Mouse (Mus musculus) spleen, adult 2 months (tissue): ENCODE results near the gene Tgfbi. TPM values are rescaled to one million over a fixed set of nuclear protein-coding genes. Genes with fewer than 3 reads are reported as not detected.

Experiments
- DNase-seq, 2 experiments: peaks; one replicate each; pipeline versions ENCODE4 v3.0.0 to v3.0.0-alpha.2; 2012 to 2021; ENCODE audit warnings: low spot score in 2 of 2, low read depth in 1 of 2
- H3K27ac ChIP-seq: fragments of 200-500 bp; 2 replicates; pipeline ENCODE4 v1.5.1; 2012; ENCODE audit warnings: low read length, inconsistent platforms; ENCODE audit not compliant: insufficient read depth
- H3K27me3 ChIP-seq: fragments of 200-500 bp; 2 replicates; pipeline ENCODE4 v1.6.1; 2012; ENCODE audit warnings: mild to moderate bottlenecking, moderate library complexity, low read length, inconsistent platforms; ENCODE audit not compliant: control insufficient read depth, insufficient read depth
- H3K36me3 ChIP-seq: fragments of 200-500 bp; 2 replicates; pipeline ENCODE4 v1.6.1; 2012; ENCODE audit warnings: mild to moderate bottlenecking, low read length, inconsistent platforms; ENCODE audit not compliant: control insufficient read depth, insufficient read depth
- H3K4me1 ChIP-seq: fragments of 200-500 bp; 2 replicates; pipeline ENCODE4 v1.6.1; 2011; ENCODE audit warnings: inconsistent platforms; ENCODE audit not compliant: control insufficient read depth, insufficient read depth, insufficient read length
- H3K4me3 ChIP-seq: fragments of 200-500 bp; 2 replicates; pipeline ENCODE4 v1.5.1; 2011; ENCODE audit warnings: mild to moderate bottlenecking, inconsistent platforms; ENCODE audit not compliant: insufficient read depth, insufficient read length; ENCODE audit errors: extremely low read depth
- CTCF ChIP-seq: fragments of 200-500 bp; IDR thresholded peaks from 2 replicates; pipeline ENCODE4 v1.5.1; 2011; ENCODE audit warnings: mild to moderate bottlenecking, inconsistent platforms; ENCODE audit not compliant: insufficient read depth, insufficient read length, insufficient replicate concordance; ENCODE audit errors: extremely low read depth
- POLR2A ChIP-seq: fragments of 200-500 bp; IDR thresholded peaks from 2 replicates; pipeline ENCODE4 v1.6.1; 2011; ENCODE audit warnings: low read depth, low read length, inconsistent platforms
- WGBS: fragments of 180-500 bp; shearing (Covaris S2); methylation state at CpG from one replicate; pipeline ENCODE4 v1.1.7; 2018; 5-methylcytosine and 5-hydroxymethylcytosine counted together
- polyA plus RNA-seq: library from polyadenylated mRNA; depleted of rRNA; stranded (reverse); fragments of >200 nt; gene quantifications from 2 replicates; pipeline ENCODE4 v1.2.3, GENCODE M21; 2012

Gene Tgfbi
- polyA plus RNA-seq, 1 experiment: 56.0 TPM

DNA sequence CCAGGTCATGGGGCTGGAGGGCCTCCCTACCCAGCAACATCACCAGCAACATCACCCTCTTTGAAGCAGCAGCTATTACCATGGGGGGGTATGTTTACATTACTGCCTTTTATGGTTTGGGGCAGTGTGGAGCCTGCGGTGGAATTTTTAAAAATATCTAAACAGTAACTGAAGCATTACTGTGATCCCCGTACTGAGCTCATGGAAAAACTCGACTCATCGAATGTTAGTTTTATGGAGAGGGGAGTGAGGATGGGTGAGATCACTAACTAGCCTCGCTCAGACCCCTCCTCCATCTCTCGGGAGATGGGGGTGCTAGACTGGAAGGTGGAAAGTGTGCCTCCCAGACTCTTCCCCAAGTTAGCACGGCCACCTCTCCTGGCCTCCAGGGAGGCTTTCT lies 2.1 kb upstream of the Tgfbi start:
- H3K4me3 ChIP-seq: no peak overlapping the region
- 0 out of 2 replicates have a peak, but pooled peaks cover 3% of the 10 kb centered on the region for H3K27me3 ChIP-seq
- no peaks in the 10 kb centered on the region for H3K36me3 ChIP-seq
- TF ChIP-seq CTCF (no peak), POLR2A (no peak)
- DNase-seq: no peak
- peaks cover 7% of the 10 kb centered on the region for H3K4me1 ChIP-seq
- H3K27ac ChIP-seq: no peak overlapping the region
- 82% methylated on average over 7 of the region's 7 CpGs for whole genome bisulfite sequencing

DNA sequence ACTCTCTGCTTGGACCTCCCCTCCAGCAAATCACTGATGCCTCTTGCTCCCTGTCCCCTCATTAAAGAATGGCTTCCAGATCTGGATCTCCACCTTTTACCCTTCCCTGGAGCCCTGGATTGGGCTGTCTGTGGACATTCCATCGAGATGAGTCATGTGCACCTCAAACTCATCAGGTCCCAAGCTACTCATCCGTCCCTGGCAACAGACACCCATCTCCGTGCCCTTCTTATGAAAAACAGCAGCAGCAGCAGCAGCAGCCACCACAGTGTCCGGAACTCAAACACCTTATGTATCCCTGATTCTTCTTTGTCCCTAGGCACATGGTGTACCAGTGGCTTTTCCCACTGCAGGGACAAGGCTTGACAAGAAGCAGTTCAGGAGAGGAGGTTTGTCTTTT lies 1.5 kb upstream of the Tgfbi start:
- no peak for TF ChIP-seq CTCF
- no peak for TF ChIP-seq POLR2A
- 87% methylated on average over 4 of the region's 4 CpGs for WGBS
- DNase-seq: no peak
- peaks cover 9% of the 10 kb centered on the region for H3K4me1 ChIP-seq
- no peak overlapping the region for H3K27ac ChIP-seq
- H3K36me3 ChIP-seq: no peaks in the 10 kb centered on the region
- H3K4me3 ChIP-seq: no peak overlapping the region
- 0 out of 2 replicates have a peak, but pooled peaks cover 3% of the 10 kb centered on the region for H3K27me3 ChIP-seq

DNA sequence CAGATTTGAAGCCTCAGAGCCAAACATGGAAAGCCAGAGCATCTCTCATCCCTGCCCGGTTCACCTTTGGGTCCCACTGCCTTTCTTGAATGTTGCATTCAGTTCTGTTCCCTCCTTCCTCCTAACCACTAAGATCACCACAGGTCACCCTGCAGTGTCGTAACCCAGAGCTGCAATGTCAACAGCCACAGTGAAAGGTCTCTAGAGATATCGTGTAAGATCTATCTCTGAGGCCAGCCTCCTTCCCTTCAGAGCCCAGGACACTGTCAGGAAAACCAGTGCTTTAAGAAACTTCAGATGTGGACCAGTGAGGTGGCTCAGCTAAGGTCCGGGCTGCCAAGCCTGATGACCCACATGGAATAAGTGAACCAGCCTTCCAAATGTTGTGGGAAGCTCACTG lies 1.8 kb downstream of the Tgfbi start:
- H3K4me3 ChIP-seq: 0 out of 2 replicates have a peak overlapping the region, but pooled peaks have one; percentile 24

DNA sequence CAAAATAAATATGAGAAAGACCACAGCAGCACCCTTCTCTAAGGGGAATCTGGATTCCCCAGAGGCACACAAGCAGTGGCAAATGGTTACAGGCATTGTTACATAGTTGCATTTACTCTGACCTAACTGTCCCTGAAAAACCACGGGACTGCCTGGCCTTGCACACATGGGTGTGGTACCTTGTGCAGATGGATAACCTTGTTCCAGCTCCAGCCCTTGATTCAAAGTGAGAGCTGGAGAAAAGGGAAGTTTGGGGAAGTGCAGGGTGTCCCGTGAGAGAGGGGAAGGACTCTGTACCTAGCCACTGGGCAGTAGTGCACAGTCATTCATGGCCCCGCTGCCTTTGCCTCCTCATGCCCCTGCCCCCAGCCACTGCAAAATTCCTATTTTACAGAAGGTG lies 2.4 kb downstream of the Tgfbi start:
- DNase-seq: no peak
- H3K27ac ChIP-seq: peak overlapping the region; percentile 56
- H3K4me1 ChIP-seq: peaks cover 34% of the 10 kb centered on the region
- no peaks in the 10 kb centered on the region for H3K36me3 ChIP-seq
- no peak overlapping the region for H3K4me3 ChIP-seq
- TF ChIP-seq POLR2A (no peak), CTCF (no peak)
- H3K27me3 ChIP-seq: 0 out of 2 replicates have a peak, but pooled peaks cover 3% of the 10 kb centered on the region
- 18% methylated on average over 3 of the region's 3 CpGs for WGBS

More for the DNA sequence above, 1.8 kb downstream of the Tgfbi start:
- DNase-seq: no peak
- no peaks in the 10 kb centered on the region for H3K36me3 ChIP-seq
- peak overlapping the region; percentile 56 for H3K27ac ChIP-seq
- 35% methylated on average over 4 of the region's 4 CpGs for WGBS
- H3K4me1 ChIP-seq: peaks cover 33% of the 10 kb centered on the region
- TF ChIP-seq POLR2A (no peak), CTCF (no peak)
- H3K27me3 ChIP-seq: 0 out of 2 replicates have a peak, but pooled peaks cover 3% of the 10 kb centered on the region

DNA sequence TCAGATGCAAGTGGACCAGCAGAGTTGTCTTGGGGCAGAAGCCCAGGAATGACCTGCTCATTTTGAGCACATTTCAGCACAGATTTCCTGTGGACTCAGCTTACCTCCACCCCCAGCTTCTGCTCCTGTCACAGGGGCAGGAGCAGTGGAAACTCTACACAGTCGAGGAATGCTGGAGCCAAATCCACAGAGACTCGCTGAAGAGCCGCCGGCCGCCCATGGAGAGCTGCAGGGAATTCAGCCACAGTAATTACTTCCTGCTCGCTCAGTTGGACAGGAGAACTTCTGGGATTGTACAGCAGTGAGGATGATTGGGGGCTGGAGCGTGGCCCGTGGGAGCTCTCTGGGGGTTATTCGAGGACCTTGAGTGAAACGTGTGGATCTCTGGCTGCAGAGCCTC lies 3.0 kb downstream of the Tgfbi start:
- Histone ChIP-seq H3K36me3 (no peaks in the 10 kb centered on the region), H3K27ac (peak overlapping the region; percentile 56), H3K4me3 (no peak overlapping the region), H3K27me3 (0 out of 2 replicates have a peak, but pooled peaks cover 3% of the 10 kb centered on the region), H3K4me1 (peaks cover 34% of the 10 kb centered on the region)
- DNase-seq: no peak
- 62% methylated on average over 10 of the region's 10 CpGs for WGBS
- TF ChIP-seq CTCF: no peak
- TF ChIP-seq POLR2A: no peak

DNA sequence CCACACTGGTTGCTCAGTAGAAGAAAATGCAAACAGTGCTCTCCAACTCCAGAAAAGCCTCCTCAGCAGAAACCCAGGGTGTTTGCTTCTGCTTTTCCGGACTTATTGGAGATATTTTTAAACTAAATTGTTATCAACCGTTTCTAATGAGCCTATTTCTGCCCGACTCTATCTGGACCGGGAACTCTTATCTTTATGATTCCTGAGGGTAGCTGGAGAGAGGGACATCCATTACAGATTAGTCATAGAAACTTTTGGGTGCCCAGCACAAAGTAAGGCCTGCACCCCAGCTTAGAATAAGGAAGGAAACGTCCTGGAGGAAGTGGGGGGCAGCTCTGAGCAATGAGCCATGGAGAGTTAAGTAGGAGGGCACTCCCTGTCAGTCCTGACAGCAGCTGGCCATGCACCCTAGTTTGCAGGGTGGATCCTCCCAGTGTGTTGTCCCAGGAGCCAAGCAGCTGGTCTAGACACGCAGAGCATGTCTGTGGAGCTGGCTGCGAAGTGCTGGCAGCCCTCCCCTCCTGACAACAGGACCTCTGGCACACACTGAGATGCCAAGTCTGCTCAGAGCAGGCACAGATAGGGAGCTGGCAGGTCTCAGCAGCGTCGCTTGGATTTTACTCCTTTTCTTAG lies 4.2 kb downstream of the Tgfbi start:
- DNase-seq: peak in 1 of 2 experiments; percentile 51
- Histone ChIP-seq H3K4me1 (peaks cover 34% of the 10 kb centered on the region), H3K27me3 (0 out of 2 replicates have a peak, but pooled peaks cover 3% of the 10 kb centered on the region), H3K27ac (peak overlapping the region; percentile 51), H3K36me3 (no peaks in the 10 kb centered on the region), H3K4me3 (no peak overlapping the region)
- TF ChIP-seq CTCF (no peak), POLR2A (no peak)
- WGBS: 7% methylated on average over 9 of the region's 9 CpGs

DNA sequence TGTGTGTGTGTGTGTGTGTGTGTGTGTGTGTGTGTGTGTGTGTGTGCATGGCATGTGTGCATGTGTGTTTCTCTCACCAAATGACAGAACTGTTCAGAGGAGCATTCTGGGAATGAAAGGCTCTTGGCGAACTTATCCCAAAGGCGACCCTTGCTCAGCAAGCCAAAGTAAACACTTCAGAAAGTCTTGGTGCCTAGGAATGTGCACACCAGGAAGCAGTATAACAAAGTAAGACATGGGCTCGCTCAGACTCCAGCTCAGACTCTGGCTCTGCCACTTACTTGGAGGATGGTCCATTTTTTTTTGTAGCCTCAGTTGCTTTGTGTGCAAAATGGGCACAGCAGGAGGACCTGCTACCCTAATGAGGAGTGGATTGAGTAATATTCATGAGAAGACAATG lies 5.4 kb downstream of the Tgfbi start:
- Histone ChIP-seq H3K36me3 (no peaks in the 10 kb centered on the region), H3K4me3 (no peak overlapping the region), H3K27me3 (no peaks in the 10 kb centered on the region), H3K4me1 (peaks cover 28% of the 10 kb centered on the region), H3K27ac (peak overlapping the region; percentile 34; the same call in 1 of the 2 replicates)
- no peak for TF ChIP-seq POLR2A
- TF ChIP-seq CTCF: no peak
- no peak for DNase-seq
- 82% methylated on average over 3 of the region's 3 CpGs for WGBS
